Mouse (Mus musculus) intestine, embryonic 16.5 days (tissue): ENCODE results near the gene Ier5. TPM values are rescaled to one million over a fixed set of nuclear protein-coding genes. Genes with fewer than 3 reads are reported as not detected.

Experiments
- ATAC-seq: fragments of 200-750 bp; cut with Nextera tagmentation; 2 replicates; pipeline ENCODE4 v1.8.0; 2017; ENCODE audit warnings: moderate TSS enrichment, moderate library complexity
- H3K27ac ChIP-seq: fragments of 300-500 bp; sonication (generic); 2 replicates; pipeline ENCODE4 v1.5.1; 2014; ENCODE audit warnings: mild to moderate bottlenecking, low read length
- H3K27me3 ChIP-seq: fragments of 300-500 bp; sonication (generic); replicated peaks from 2 replicates; pipeline ENCODE4 v1.6.1; 2014; ENCODE audit warnings: low read length, control low read depth, mixed read lengths; ENCODE audit not compliant: control insufficient read depth, insufficient read depth
- H3K36me3 ChIP-seq: fragments of 300-500 bp; sonication (generic); 2 replicates; pipeline ENCODE4 v1.6.1; 2014; ENCODE audit warnings: low read length, control low read depth; ENCODE audit not compliant: control insufficient read depth, insufficient read depth
- H3K4me1 ChIP-seq: fragments of 300-500 bp; sonication (generic); 2 replicates; pipeline ENCODE4 v1.6.1; 2014; ENCODE audit warnings: low read length, control low read depth, mixed read lengths; ENCODE audit not compliant: control insufficient read depth, insufficient read depth
- H3K4me2 ChIP-seq: fragments of 300-500 bp; sonication (generic); 2 replicates; pipeline ENCODE4 v1.6.1; 2014; ENCODE audit warnings: low read depth, low read length, control low read depth
- H3K4me3 ChIP-seq: fragments of 300-500 bp; sonication (generic); 2 replicates; pipeline ENCODE4 v1.5.1; 2014; ENCODE audit warnings: mild to moderate bottlenecking, low read length
- H3K9ac ChIP-seq: fragments of 300-500 bp; sonication (generic); 2 replicates; pipeline ENCODE4 v1.6.1; 2014; ENCODE audit warnings: low read depth, low read length
- H3K9me3 ChIP-seq: fragments of 300-500 bp; sonication (generic); 2 replicates; pipeline ENCODE4 v1.6.1; 2016; ENCODE audit warnings: low read length, control low read depth; ENCODE audit not compliant: control insufficient read depth
- WGBS: fragments of 180-500 bp; shearing (Covaris S2); extraction: QIAGEN DNeasy Blood & Tissue Kit; methylation state at CpG from one replicate; pipeline ENCODE4 v1.1.7; 2014; 5-methylcytosine and 5-hydroxymethylcytosine counted together
- polyA plus RNA-seq: library from polyadenylated mRNA; unstranded; fragments of >200 nt; fragmentation: Nextera tagmentation; extraction: Ambion mirVana; gene quantifications from 2 replicates; pipeline ENCODE4 v1.2.1, GENCODE M21; 2015

The Ier5 gene
- polyA plus RNA-seq: 2.0 and 2.6 TPM in 2 replicates

- peak within 1 kb of the TSS; percentile 93 for H3K27ac ChIP-seq
- H3K36me3 ChIP-seq: no peaks in the 10 kb centered on the region
- WGBS: under 1% methylated on average over 40 of the region's 40 CpGs
- H3K9ac ChIP-seq: peak within 1 kb of the TSS; percentile 99
- H3K4me2 ChIP-seq: peak within 1 kb of the TSS; percentile 67
- peak within 1 kb of the TSS; percentile 96 for H3K4me3 ChIP-seq
- ATAC-seq: peak; percentile 96
- H3K4me1 ChIP-seq: peaks cover 11% of the 10 kb centered on the region
- H3K9me3 ChIP-seq: no peaks in the 10 kb centered on the region
- no peaks in the 10 kb centered on the region for H3K27me3 ChIP-seq
These were observed at the start of gene Ier5 for GRCm38 (mm10) chr1:155099280-155099848. TSS of gene Ier5 (minus strand) at chr1:155099636.

GRCm38 (mm10) chr1:155147228-155147627 lies 47.8 kb upstream of the Ier5 start:
- Histone ChIP-seq H3K4me1 (no peaks in the 10 kb centered on the region), H3K9me3 (no peaks in the 10 kb centered on the region), H3K9ac (no peak overlapping the region), H3K27me3 (no peaks in the 10 kb centered on the region), H3K27ac (no peak overlapping the region), H3K4me2 (no peak overlapping the region), H3K36me3 (no peaks in the 10 kb centered on the region), H3K4me3 (no peak overlapping the region)
- WGBS: 91% methylated on average over 2 of the region's 2 CpGs
- no peak for ATAC-seq

GRCm38 (mm10) chr1:155146572-155146980 lies 47.1 kb upstream of the Ier5 start, which contains the start of gene Mr1:
TSS of gene Mr1 (minus strand) at chr1:155146814.
- H3K9ac ChIP-seq: peak within 1 kb of the TSS; percentile 65
- peak; percentile 89 for ATAC-seq
- H3K4me3 ChIP-seq: peak within 1 kb of the TSS; percentile 52
- H3K4me2 ChIP-seq: peak within 1 kb of the TSS; percentile 66
- H3K27ac ChIP-seq: peak within 1 kb of the TSS; percentile 64
- H3K4me1 ChIP-seq: no peaks in the 10 kb centered on the region
- no peaks in the 10 kb centered on the region for H3K27me3 ChIP-seq
- no peaks in the 10 kb centered on the region for H3K9me3 ChIP-seq
- no peaks in the 10 kb centered on the region for H3K36me3 ChIP-seq
- WGBS: 20% methylated on average over 8 of the region's 8 CpGs

GRCm38 (mm10) chr1:155145620-155146019 lies 46.2 kb upstream of the Ier5 start:
- H3K4me2 ChIP-seq: peak overlapping the region; percentile 66
- WGBS: 37% methylated on average over 6 of the region's 6 CpGs
- H3K27me3 ChIP-seq: no peaks in the 10 kb centered on the region
- H3K4me3 ChIP-seq: peak overlapping the region; percentile 52
- H3K4me1 ChIP-seq: no peaks in the 10 kb centered on the region
- H3K9me3 ChIP-seq: no peaks in the 10 kb centered on the region
- ATAC-seq: peak; percentile 69
- H3K9ac ChIP-seq: peak overlapping the region; percentile 65
- H3K27ac ChIP-seq: peak overlapping the region; percentile 64
- H3K36me3 ChIP-seq: no peaks in the 10 kb centered on the region

GRCm38 (mm10) chr1:155140076-155140475 lies 40.6 kb upstream of the Ier5 start:
- WGBS: 62% methylated on average over 2 of the region's 2 CpGs
- Histone ChIP-seq H3K27me3 (no peaks in the 10 kb centered on the region), H3K36me3 (no peaks in the 10 kb centered on the region), H3K4me2 (no peak overlapping the region), H3K27ac (no peak overlapping the region), H3K9me3 (no peaks in the 10 kb centered on the region), H3K4me1 (no peaks in the 10 kb centered on the region), H3K9ac (no peak overlapping the region), H3K4me3 (no peak overlapping the region)
- ATAC-seq: peak; percentile 64; the same call in 1 of the 2 replicates

GRCm38 (mm10) chr1:155138795-155139194 lies 39.4 kb upstream of the Ier5 start:
- H3K9ac ChIP-seq: no peak overlapping the region
- ATAC-seq: peak; percentile 63; the same call in 1 of the 2 replicates
- no peaks in the 10 kb centered on the region for H3K36me3 ChIP-seq
- H3K27me3 ChIP-seq: no peaks in the 10 kb centered on the region
- H3K4me2 ChIP-seq: no peak overlapping the region
- H3K4me1 ChIP-seq: no peaks in the 10 kb centered on the region
- WGBS: 80% methylated on average over 7 of the region's 7 CpGs
- no peak overlapping the region for H3K4me3 ChIP-seq
- no peaks in the 10 kb centered on the region for H3K9me3 ChIP-seq
- H3K27ac ChIP-seq: no peak overlapping the region

- Histone ChIP-seq H3K9ac (no peak overlapping the region), H3K27me3 (no peaks in the 10 kb centered on the region), H3K4me1 (no peaks in the 10 kb centered on the region), H3K9me3 (no peaks in the 10 kb centered on the region), H3K36me3 (no peaks in the 10 kb centered on the region), H3K27ac (no peak overlapping the region), H3K4me2 (no peak overlapping the region), H3K4me3 (no peak overlapping the region)
- WGBS: 55% methylated on average over 8 of the region's 8 CpGs
- no peak for ATAC-seq
These were observed 35.4 kb upstream of the Ier5 start for GRCm38 (mm10) chr1:155134866-155135265.

- no peak overlapping the region for H3K27ac ChIP-seq
- H3K27me3 ChIP-seq: no peaks in the 10 kb centered on the region
- WGBS: 78% methylated on average over 5 of the region's 5 CpGs
- no peak overlapping the region for H3K4me2 ChIP-seq
- ATAC-seq: peak; percentile 53
- H3K9ac ChIP-seq: no peak overlapping the region
- no peak overlapping the region for H3K4me3 ChIP-seq
- H3K9me3 ChIP-seq: no peaks in the 10 kb centered on the region
- H3K4me1 ChIP-seq: peaks cover 6% of the 10 kb centered on the region; the same call in 1 of the 2 replicates
- H3K36me3 ChIP-seq: no peaks in the 10 kb centered on the region
These were observed 28.0 kb upstream of the Ier5 start for GRCm38 (mm10) chr1:155127429-155127934.

- WGBS: 76% methylated on average over 5 of the region's 5 CpGs
- Histone ChIP-seq H3K36me3 (no peaks in the 10 kb centered on the region), H3K4me1 (peaks cover 6% of the 10 kb centered on the region; the same call in 1 of the 2 replicates), H3K4me2 (no peak overlapping the region), H3K9me3 (no peaks in the 10 kb centered on the region), H3K9ac (no peak overlapping the region), H3K27me3 (no peaks in the 10 kb centered on the region), H3K4me3 (no peak overlapping the region), H3K27ac (no peak overlapping the region)
- ATAC-seq: no peak
These were observed 27.3 kb upstream of the Ier5 start for GRCm38 (mm10) chr1:155126716-155127115.
